Mouse (Mus musculus): ENCODE measurements at regions not wholly inside any gene's neighbourhood (a gene's known extent, or its start where the extent isn't known, plus 50 kb on each side); places are given as distances from the start of the nearest gene placed in this dataset.
"Not testable (repeated sequence)": the region's sequence is repeated elsewhere in the genome, so short reads cannot be mapped to it uniquely, and the experiment has no call there.

GRCm38 (mm10) chr8:5523281-5523680, 418.1 kb upstream of the Slc10a2 start:
- no peak for DNase-seq (ENCODE audit: extremely low spot score)

DNA sequence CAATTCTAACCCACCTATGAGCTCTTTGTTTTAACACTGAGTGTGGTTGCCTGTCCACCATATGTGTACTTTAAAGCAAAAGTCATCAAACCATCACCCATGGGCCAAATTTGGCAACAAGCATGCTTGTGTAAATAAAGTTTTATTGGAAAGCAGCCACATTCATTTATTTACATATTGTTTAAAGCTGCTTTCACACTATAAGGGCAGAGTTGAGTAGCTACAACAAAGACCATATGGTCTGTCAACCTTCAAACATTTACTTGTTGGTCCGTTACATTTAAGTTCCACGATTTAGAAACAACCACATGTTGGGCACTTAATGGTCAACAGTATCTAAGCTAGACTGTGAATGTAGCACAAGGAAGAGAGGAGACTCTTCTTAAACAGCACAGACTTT, 390.7 kb upstream of the Slc10a2 start:
- DNase-seq (ENCODE audit: extremely low spot score): no peak

GRCm38 (mm10) chr8:5490491-5490890, 385.3 kb upstream of the Slc10a2 start:
- no peak for DNase-seq (ENCODE audit: extremely low spot score)

DNA sequence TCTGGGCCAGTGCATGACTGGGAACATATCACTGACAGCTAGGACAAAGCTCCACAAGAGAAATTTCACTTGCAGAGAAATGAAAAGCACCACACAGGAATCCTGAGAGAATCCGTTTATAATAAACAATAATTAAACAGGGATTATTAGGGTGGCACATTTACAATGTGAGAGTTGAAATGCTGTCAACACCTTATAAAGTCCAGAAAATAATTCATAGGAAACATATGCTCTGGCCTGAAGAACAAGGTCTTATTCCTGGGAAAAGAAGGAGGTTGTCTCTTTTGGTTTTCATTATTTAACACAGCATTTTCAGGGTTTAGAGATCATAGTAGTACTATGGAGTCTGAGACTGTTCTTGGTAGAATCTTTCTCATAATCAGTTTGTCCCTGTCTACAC, 377.8 kb upstream of the Slc10a2 start:
- no peak for DNase-seq (ENCODE audit: extremely low spot score)

- DNase-seq (ENCODE audit: extremely low spot score): no peak
Measured at GRCm38 (mm10) chr8:5472999-5473398, 367.8 kb upstream of the Slc10a2 start.

- no peak for DNase-seq (ENCODE audit: extremely low spot score)
Measured at GRCm38 (mm10) chr8:5472582-5472981, 367.4 kb upstream of the Slc10a2 start.

DNA sequence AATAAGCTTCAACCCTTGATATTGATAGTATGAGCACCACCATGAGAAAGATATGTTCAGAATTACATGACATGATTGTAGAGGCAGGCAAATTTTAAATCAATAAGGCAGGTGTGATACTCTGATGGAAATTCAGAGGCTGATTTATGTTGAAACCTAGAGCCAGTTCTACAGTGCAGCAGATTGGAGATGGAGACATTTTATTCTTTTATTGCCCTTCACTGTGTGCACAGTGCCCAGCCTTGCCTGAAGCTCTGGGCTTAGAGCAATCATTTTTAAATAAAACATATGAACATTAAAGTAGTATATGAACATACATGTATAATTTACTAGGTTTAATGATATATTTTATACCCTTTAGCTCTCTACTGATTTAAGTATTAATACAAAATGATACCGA, 352.5 kb upstream of the Slc10a2 start:
- no peak for DNase-seq (ENCODE audit: extremely low spot score)

- no peak for DNase-seq (ENCODE audit: extremely low spot score)
Measured at GRCm38 (mm10) chr8:5453469-5453868, 348.3 kb upstream of the Slc10a2 start.

- not testable (repeated sequence) for DNase-seq (ENCODE audit: extremely low spot score)
Measured at GRCm38 (mm10) chr8:5442243-5442642, 337.1 kb upstream of the Slc10a2 start.

DNA sequence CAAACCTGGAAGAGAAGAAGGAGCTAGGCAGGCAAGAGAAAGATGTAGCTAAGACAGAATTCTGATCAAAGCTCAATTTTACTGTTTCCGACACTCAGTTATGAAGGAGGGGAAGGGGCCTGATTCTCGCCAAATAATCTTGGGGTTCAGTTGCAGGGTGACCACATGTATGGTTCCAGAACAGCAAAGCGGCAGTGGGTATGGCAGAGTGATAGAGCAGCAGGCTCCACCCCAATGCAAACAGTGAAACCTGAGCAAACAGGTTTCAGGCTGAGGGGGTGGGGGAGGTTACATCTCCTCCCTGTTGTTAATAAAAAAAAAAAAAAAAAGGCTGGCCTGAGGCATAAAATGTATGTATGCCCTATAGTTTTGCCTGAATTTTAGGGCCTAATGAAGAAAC, 335.3 kb upstream of the Slc10a2 start:
- DNase-seq (ENCODE audit: extremely low spot score): not testable (repeated sequence)

DNA sequence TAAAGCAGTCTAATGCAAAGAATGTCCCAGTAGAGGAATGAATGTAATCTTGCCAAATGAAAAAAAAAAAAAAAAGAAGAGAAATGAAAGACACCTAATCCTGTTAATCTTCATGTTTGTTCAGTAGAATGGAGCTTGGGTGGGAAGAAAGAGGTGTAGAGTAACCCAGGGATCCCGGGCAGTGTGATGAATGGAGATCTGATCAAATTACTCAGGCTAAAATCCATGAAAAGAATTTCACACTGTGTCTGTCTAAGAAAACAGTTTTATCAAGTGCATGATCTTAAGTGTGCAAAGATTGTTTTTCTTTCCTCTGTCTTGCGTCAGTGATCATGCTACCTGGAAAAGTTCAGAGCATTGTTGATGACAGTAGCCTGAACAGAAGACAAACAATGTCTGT, 333.9 kb upstream of the Slc10a2 start:
- DNase-seq (ENCODE audit: extremely low spot score): no peak

- DNase-seq (ENCODE audit: extremely low spot score): no peak
Measured at GRCm38 (mm10) chr8:5428303-5428971, 323.3 kb upstream of the Slc10a2 start.

DNA sequence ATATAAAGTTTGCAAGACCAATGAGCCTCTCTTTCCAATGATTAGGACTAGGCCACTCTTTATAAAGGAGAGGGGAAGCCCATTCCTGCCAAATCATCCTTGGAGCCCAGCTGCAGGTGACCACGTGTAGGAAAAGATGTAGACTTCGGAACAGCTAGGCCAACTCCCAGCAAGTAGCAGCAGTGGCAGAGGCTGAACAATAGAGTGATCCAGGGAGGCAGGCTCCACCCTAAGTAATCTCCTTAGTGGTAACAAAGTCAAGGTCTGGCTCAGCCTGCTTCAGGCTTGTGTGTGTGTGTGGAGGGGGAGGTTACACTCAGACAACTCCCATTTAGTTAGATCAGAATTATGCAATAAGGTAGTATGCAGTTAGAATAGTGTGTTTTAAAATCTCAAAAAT, 311.7 kb upstream of the Slc10a2 start:
- not testable (repeated sequence) for DNase-seq (ENCODE audit: extremely low spot score)

DNA sequence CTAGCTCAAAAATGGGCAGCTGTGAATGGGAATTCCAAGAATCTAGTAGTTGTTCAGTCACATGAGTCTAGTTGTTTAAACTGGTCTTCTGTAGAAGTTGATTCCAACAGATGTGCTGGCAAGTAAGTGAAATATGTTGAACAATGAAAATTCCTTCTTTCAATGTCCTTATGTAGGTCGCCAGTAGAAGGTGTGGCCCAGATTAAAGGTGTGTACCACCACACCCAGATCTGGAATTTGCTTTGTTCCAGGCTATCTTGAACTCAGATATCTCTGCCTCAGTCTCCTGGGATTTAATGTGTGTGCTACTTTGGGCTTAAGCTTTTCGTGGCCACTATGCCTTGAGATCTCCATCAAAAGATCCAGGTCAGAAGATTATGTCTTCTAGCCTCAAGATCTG, 279.7 kb upstream of the Slc10a2 start:
- no peak for DNase-seq (ENCODE audit: extremely low spot score)

GRCm38 (mm10) chr8:5378001-5378400, 272.9 kb upstream of the Slc10a2 start:
- DNase-seq (ENCODE audit: extremely low spot score): no peak

- DNase-seq (ENCODE audit: extremely low spot score): no peak
Measured at GRCm38 (mm10) chr8:5339953-5340352, 234.8 kb upstream of the Slc10a2 start.

GRCm38 (mm10) chr8:5314594-5314993, 209.4 kb upstream of the Slc10a2 start:
- no peak for DNase-seq (ENCODE audit: extremely low spot score)

- DNase-seq (ENCODE audit: extremely low spot score): no peak
Measured at GRCm38 (mm10) chr8:5299982-5300381, 194.8 kb upstream of the Slc10a2 start.

DNA sequence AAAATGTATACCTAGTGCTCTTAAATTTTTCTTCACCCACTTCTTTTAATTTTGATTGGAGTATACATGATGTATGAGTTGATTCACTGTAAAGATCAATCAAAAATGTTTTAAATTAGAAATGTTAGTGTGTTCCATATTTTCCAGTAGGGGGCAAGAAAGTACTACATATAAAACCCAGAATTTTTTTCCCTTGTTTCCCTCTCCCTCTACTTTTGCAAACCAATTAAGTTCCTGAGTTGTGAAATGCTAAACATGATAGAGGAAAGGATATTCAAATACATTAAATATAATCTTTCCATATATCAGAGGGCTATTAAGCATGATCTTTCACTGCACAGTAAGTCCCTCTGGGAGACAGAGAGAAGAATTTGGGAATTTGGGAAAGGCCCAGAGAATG, 192.0 kb upstream of the Slc10a2 start:
- DNase-seq (ENCODE audit: extremely low spot score): no peak

DNA sequence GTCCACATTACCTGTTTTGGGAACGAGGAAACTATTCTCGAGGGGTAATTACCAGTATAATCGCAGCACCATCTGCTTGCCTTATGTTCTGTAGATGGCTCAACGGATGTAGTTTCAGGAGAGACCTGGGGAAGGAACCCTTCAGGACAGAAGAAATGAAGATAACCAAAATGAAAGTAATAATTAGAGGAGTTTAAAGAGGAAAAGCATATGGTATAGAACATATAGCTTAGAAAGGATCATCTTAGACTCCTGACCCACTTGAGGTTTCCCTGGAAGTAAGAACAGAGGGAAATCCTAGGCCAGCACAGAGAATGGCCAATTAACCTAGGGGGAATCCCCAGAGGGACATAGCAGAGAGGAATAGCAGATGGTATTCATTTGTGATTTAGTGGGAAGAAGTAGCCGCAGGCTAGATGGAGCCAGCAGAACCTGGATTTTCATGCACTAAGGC, 180.6 kb upstream of the Slc10a2 start:
- peak; percentile 12 for DNase-seq (ENCODE audit: extremely low spot score)

- DNase-seq (ENCODE audit: extremely low spot score): no peak
Measured at GRCm38 (mm10) chr8:5283799-5284198, 178.6 kb upstream of the Slc10a2 start.

- no peak for DNase-seq (ENCODE audit: extremely low spot score)
Measured at GRCm38 (mm10) chr8:5262316-5262715, 157.2 kb upstream of the Slc10a2 start.

GRCm38 (mm10) chr8:5241871-5242270, 136.7 kb upstream of the Slc10a2 start:
- DNase-seq (ENCODE audit: extremely low spot score): not testable (repeated sequence)
